Mouse (Mus musculus) adrenal gland, postnatal 25 days (tissue): ENCODE measurements at regions not wholly inside any gene's neighbourhood (a gene's known extent, or its start where the extent isn't known, plus 50 kb on each side); places are given as distances from the start of the nearest gene placed in this dataset.

Experiments
- DNase-seq: peaks from one replicate; pipeline ENCODE4 v3.0.0; 2021; ENCODE audit warnings: mixed read lengths

- peak; percentile 2 for DNase-seq
Observed at GRCm38 (mm10) chr7:95082248-95082647, 1088.8 kb upstream of the Tenm4 start.

- no peak for DNase-seq
Observed at GRCm38 (mm10) chr7:95084328-95084727, 1086.7 kb upstream of the Tenm4 start.

- DNase-seq: peak; percentile 48
Observed at GRCm38 (mm10) chr7:95091360-95091759, 1079.7 kb upstream of the Tenm4 start.

GRCm38 (mm10) chr7:95129020-95129419 is 1042.0 kb upstream of the Tenm4 start:
- DNase-seq: no peak

- no peak for DNase-seq
Observed at GRCm38 (mm10) chr7:95133038-95133437, 1038.0 kb upstream of the Tenm4 start.

GRCm38 (mm10) chr7:95134062-95134625 is 1036.9 kb upstream of the Tenm4 start:
- no peak for DNase-seq

- DNase-seq: no peak
Observed at GRCm38 (mm10) chr7:95141778-95142177, 1029.3 kb upstream of the Tenm4 start.

- no peak for DNase-seq
Observed at GRCm38 (mm10) chr7:95143037-95143436, 1028.0 kb upstream of the Tenm4 start.
